Mouse (Mus musculus) G1E (cell line): Measurements from ENCODE around the gene Tuba1b. TPM values are rescaled to one million over a fixed set of nuclear protein-coding genes. Genes with fewer than 3 reads are reported as not detected.

Source experiments
- ATAC-seq: 2 replicates; pipeline ENCODE4 v1.8.0; 2016; ENCODE audit warnings: mild to moderate bottlenecking; ENCODE audit not compliant: insufficient number of reproducible peaks, poor library complexity, low FRiP score, severe bottlenecking; ENCODE audit errors: extremely low read depth
- DNase-seq: peaks from one replicate; pipeline ENCODE4 v3.0.0; 2012; ENCODE audit warnings: low spot score
- H3K27me3 ChIP-seq: 2 replicates; pipeline ENCODE4 v1.6.1; 2012; ENCODE audit warnings: mild to moderate bottlenecking, low read length, inconsistent platforms; ENCODE audit not compliant: insufficient read depth
- H3K36me3 ChIP-seq: replicated peaks from 2 replicates; pipeline ENCODE3; 2012; ENCODE audit warnings: mild to moderate bottlenecking, inconsistent platforms
- H3K4me1 ChIP-seq: 2 replicates; pipeline ENCODE4 v1.6.1; 2012; ENCODE audit warnings: low read depth, low read length, inconsistent platforms, mixed read lengths; ENCODE audit not compliant: insufficient read depth
- H3K4me3 ChIP-seq: 2 replicates; pipeline ENCODE4 v1.5.1; 2012; ENCODE audit warnings: low read depth, mild to moderate bottlenecking, inconsistent platforms, low read length, moderate library complexity, mixed read lengths
- H3K9me3 ChIP-seq: replicated peaks from 2 replicates; pipeline ENCODE4 v1.6.1; 2012; ENCODE audit warnings: inconsistent platforms
- CTCF ChIP-seq: IDR thresholded peaks from 2 replicates; pipeline ENCODE4 v1.5.1; 2012; ENCODE audit warnings: low read depth, low read length, inconsistent platforms, mixed read lengths
- GATA1 ChIP-seq: IDR thresholded peaks from 2 replicates; pipeline ENCODE4 v1.6.1; 2012; ENCODE audit warnings: borderline replicate concordance, low read length, inconsistent platforms, mixed read lengths
- GATA2 ChIP-seq: IDR thresholded peaks from 2 replicates; pipeline ENCODE4 v1.6.1; 2012; ENCODE audit warnings: low read depth, low read length, inconsistent platforms, borderline replicate concordance
- POLR2AphosphoS5 ChIP-seq: IDR thresholded peaks from 2 replicates; pipeline ENCODE4 v1.6.1; 2012; ENCODE audit warnings: low read depth, low read length, inconsistent platforms; ENCODE audit not compliant: insufficient replicate concordance
- TAL1 ChIP-seq: conservative IDR thresholded peaks from 2 replicates; pipeline ENCODE4 v1.6.1; 2012; ENCODE audit warnings: low read depth, low read length, inconsistent platforms, mixed read lengths
- polyA plus RNA-seq: library from polyadenylated mRNA; stranded (reverse); fragments of >175 nt; gene quantifications from 2 replicates; pipeline ENCODE4 v1.2.3, GENCODE M21; 2012
- total RNA-seq, 2 experiments: library from RNA; stranded (forward) in 1 of 2; stranded (reverse) in 1 of 2; fragments of 200-1000 nt in 1 of 2; fragments of >200 nt in 1 of 2; fragmentation: Nextera tagmentation in 1 of 2; gene quantifications; 2 replicates each; pipeline ENCODE4 v1.2.3; 2014 to 2017

The Tuba1b gene
- total and polyA plus RNA-seq, 3 experiments: 384 to 1,866 (median 717) TPM

- TF ChIP-seq POLR2AphosphoS5 (no peak), GATA1 (no peak), TAL1 (no peak), CTCF (no peak), GATA2 (no peak)
- ATAC-seq (no peak), DNase-seq (no peak)
- Histone ChIP-seq H3K36me3 (peaks cover 26% of the 10 kb centered on the region), H3K27me3 (peaks cover 38% of the 10 kb centered on the region), H3K4me1 (peaks cover 14% of the 10 kb centered on the region), H3K4me3 (no peak overlapping the region), H3K9me3 (no peaks in the 10 kb centered on the region)
These were observed 32.8 kb downstream of the Tuba1b start for GRCm38 (mm10) chr15:98901530-98901929.

GRCm38 (mm10) chr15:98897928-98898800, 36.2 kb downstream of the Tuba1b start, which contains the start of gene Dhh:
Gene Dhh, minus strand, starts transcription at chr15:98898540.
- H3K4me3 ChIP-seq: peak within 1 kb of the TSS; percentile 11; the same call in 1 of the 2 replicates

GRCm38 (mm10) chr15:98897495-98897894, 36.9 kb downstream of the Tuba1b start:
- Histone ChIP-seq H3K4me3 (no peak overlapping the region), H3K4me1 (peaks cover 37% of the 10 kb centered on the region), H3K9me3 (peaks cover 7% of the 10 kb centered on the region), H3K36me3 (no peaks in the 10 kb centered on the region), H3K27me3 (peaks cover 75% of the 10 kb centered on the region)
- ATAC-seq (no peak), DNase-seq (no peak)
- TF ChIP-seq POLR2AphosphoS5 (no peak), GATA1 (no peak), TAL1 (no peak), GATA2 (no peak), CTCF (no peak)

More at GRCm38 (mm10) chr15:98897928-98898800, 36.2 kb downstream of the Tuba1b start, which contains the start of gene Dhh:
- Histone ChIP-seq H3K36me3 (no peaks in the 10 kb centered on the region), H3K9me3 (peaks cover 7% of the 10 kb centered on the region), H3K27me3 (peaks cover 72% of the 10 kb centered on the region), H3K4me1 (peaks cover 34% of the 10 kb centered on the region)
- ATAC-seq (no peak), DNase-seq (no peak)
- TF ChIP-seq POLR2AphosphoS5: no peak
- no peak for TF ChIP-seq GATA1
- no peak for TF ChIP-seq GATA2
- no peak for TF ChIP-seq TAL1
- TF ChIP-seq CTCF: no peak

- Histone ChIP-seq H3K9me3 (peaks cover 7% of the 10 kb centered on the region), H3K36me3 (no peaks in the 10 kb centered on the region), H3K27me3 (peaks cover 78% of the 10 kb centered on the region), H3K4me1 (peaks cover 51% of the 10 kb centered on the region), H3K4me3 (peak overlapping the region; percentile 45; the same call in 1 of the 2 replicates)
- TF ChIP-seq GATA1 (no peak), GATA2 (no peak), POLR2AphosphoS5 (no peak), CTCF (no peak), TAL1 (no peak)
- ATAC-seq (no peak), DNase-seq (no peak)
These were observed 38.5 kb downstream of the Tuba1b start for GRCm38 (mm10) chr15:98895635-98896589.

GRCm38 (mm10) chr15:98894746-98895634, 39.4 kb downstream of the Tuba1b start:
- TF ChIP-seq GATA2: no peak
- no peak for TF ChIP-seq TAL1
- no peak for TF ChIP-seq POLR2AphosphoS5
- no peak for TF ChIP-seq CTCF
- Histone ChIP-seq H3K4me1 (peaks cover 51% of the 10 kb centered on the region), H3K9me3 (peaks cover 7% of the 10 kb centered on the region), H3K36me3 (no peaks in the 10 kb centered on the region), H3K27me3 (peaks cover 72% of the 10 kb centered on the region), H3K4me3 (peak overlapping the region; percentile 45; the same call in 1 of the 2 replicates)
- no peak for ATAC-seq
- no peak for DNase-seq
